Mouse (Mus musculus) neural tube, embryonic 13.5 days (tissue): ENCODE data around the gene Klhl40. TPM values are rescaled to one million over a fixed set of nuclear protein-coding genes. Genes with fewer than 3 reads are reported as not detected.

Source experiments
- ATAC-seq: fragments of 200-750 bp; cut with Nextera tagmentation; 2 replicates; pipeline ENCODE4 v1.8.0; 2017; ENCODE audit warnings: low read depth, mild to moderate bottlenecking, moderate TSS enrichment, moderate library complexity
- H3K27ac ChIP-seq: fragments of 300-500 bp; sonication (generic); replicated peaks from 2 replicates; pipeline ENCODE4 v1.5.1; 2015; ENCODE audit warnings: moderate library complexity, mild to moderate bottlenecking, inconsistent platforms
- H3K27me3 ChIP-seq: fragments of 300-500 bp; sonication (generic); 2 replicates; pipeline ENCODE4 v1.6.1; 2015; ENCODE audit warnings: mild to moderate bottlenecking, inconsistent platforms
- H3K36me3 ChIP-seq: fragments of 300-500 bp; sonication (generic); 2 replicates; pipeline ENCODE4 v1.6.1; 2015; ENCODE audit warnings: mild to moderate bottlenecking, inconsistent platforms
- H3K4me1 ChIP-seq: fragments of 300-500 bp; sonication (generic); replicated peaks from 2 replicates; pipeline ENCODE4 v1.6.1; 2015; ENCODE audit warnings: inconsistent platforms
- H3K4me2 ChIP-seq: fragments of 300-500 bp; sonication (generic); 2 replicates; pipeline ENCODE4 v1.6.1; 2015; ENCODE audit warnings: inconsistent platforms, mild to moderate bottlenecking, moderate library complexity
- H3K4me3 ChIP-seq: fragments of 300-500 bp; sonication (generic); 2 replicates; pipeline ENCODE4 v1.5.1; 2015; ENCODE audit warnings: mild to moderate bottlenecking, inconsistent platforms
- H3K9ac ChIP-seq: fragments of 300-500 bp; sonication (generic); 2 replicates; pipeline ENCODE4 v1.6.1; 2015; ENCODE audit warnings: moderate library complexity, mild to moderate bottlenecking, inconsistent platforms
- H3K9me3 ChIP-seq: fragments of 300-500 bp; sonication (generic); 2 replicates; pipeline ENCODE4 v1.6.1; 2016; ENCODE audit warnings: inconsistent platforms
- WGBS: fragments of 180-500 bp; shearing (Covaris S2); methylation state at CpG from one replicate; pipeline ENCODE4 v1.1.7; 2015; 5-methylcytosine and 5-hydroxymethylcytosine counted together
- polyA plus RNA-seq: library from polyadenylated mRNA; unstranded; fragments of >200 nt; fragmentation: Nextera tagmentation; extraction: Ambion mirVana; gene quantifications from 2 replicates; pipeline ENCODE4 v1.2.1, GENCODE M21; 2015

Klhl40 gene
- polyA plus RNA-seq: 0.95 and 2.0 TPM in 2 replicates

DNA sequence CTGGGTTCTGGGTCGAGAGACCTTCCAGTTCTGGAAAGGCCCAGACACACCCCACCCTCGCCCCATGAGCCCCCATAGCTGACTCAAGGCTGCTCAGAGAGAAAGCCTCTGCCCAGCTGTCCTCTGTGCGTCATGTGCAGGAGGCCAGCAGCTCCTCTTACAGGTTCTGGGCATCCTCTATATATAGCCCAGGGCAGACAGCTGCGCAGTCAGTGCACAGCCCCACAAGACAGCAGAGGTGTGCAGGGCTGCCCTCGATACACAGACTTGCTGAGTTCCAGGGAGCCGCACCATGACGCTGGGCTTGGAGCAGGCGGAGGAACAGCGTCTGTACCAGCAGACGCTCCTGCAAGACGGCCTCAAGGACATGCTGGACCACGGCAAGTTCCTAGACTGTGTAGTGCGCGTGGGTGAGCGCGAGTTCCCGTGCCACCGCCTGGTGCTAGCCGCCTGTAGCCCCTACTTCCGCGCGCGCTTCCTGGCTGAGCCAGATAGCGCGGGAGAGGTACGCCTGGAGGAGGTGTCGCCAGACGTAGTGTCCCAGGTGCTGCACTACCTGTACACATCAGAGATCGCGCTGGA lies at the start of gene Klhl40:
Gene Klhl40, plus strand, starts transcription at position 124 of the 582 bp plus-strand sequence.
- Histone ChIP-seq H3K27ac (no peak within 1 kb of the TSS), H3K27me3 (peaks cover 52% of the 10 kb centered on the region), H3K4me3 (peak within 1 kb of the TSS; percentile 34), H3K9ac (peak within 1 kb of the TSS; percentile 57), H3K4me1 (peaks cover 13% of the 10 kb centered on the region), H3K36me3 (no peaks in the 10 kb centered on the region), H3K4me2 (peak within 1 kb of the TSS; percentile 59), H3K9me3 (no peaks in the 10 kb centered on the region)
- 23% methylated on average over 30 of the region's 30 CpGs for WGBS
- ATAC-seq: peak; percentile 42

DNA sequence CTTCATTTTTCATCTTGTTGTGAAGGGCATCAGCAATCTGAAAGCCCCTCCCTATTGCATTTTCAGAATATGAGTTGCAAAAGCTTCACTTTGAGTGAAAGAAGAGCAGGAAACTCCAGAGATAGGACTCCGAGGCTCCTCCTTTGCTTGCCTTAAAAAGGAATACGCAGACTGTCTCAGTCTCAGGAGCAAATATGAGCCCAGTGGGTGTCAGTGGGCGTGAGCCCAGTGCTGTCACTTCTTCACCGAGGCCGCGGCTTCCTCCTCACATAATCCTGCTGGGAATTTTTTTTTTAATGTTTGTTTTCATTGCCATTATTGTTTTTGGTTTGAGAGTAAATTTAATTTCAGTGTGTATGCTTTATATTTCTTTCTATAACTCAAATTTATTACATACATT lies 36.9 kb upstream of the Klhl40 start:
- H3K9me3 ChIP-seq: no peaks in the 10 kb centered on the region
- no peak overlapping the region for H3K27ac ChIP-seq
- no peak overlapping the region for H3K4me3 ChIP-seq
- ATAC-seq: no peak
- no peaks in the 10 kb centered on the region for H3K4me1 ChIP-seq
- no peak overlapping the region for H3K4me2 ChIP-seq
- H3K36me3 ChIP-seq: peaks cover 56% of the 10 kb centered on the region
- no peaks in the 10 kb centered on the region for H3K27me3 ChIP-seq
- H3K9ac ChIP-seq: no peak overlapping the region
- WGBS: 86% methylated on average over 6 of the region's 6 CpGs

DNA sequence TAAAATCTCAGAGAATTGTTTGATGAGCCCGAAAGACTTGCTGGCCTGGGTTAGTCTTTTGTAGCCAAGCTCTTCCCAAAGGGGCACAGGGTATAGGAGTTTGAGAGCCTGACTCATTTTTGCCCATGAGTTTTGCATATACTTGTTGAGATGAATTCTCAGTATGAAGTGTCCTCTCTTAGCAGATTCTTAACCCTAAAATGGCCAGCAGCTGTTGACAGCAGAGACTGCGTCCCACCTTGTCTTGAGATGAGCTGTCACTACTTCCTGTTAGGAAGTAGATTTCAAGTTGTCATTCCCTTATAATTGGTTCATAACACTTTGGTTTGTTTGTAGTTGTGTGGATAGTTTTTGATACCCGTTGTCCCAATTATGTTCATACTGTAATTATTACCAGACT lies 36.2 kb upstream of the Klhl40 start:
- Histone ChIP-seq H3K4me3 (no peak overlapping the region), H3K27ac (no peak overlapping the region), H3K4me2 (no peak overlapping the region), H3K4me1 (no peaks in the 10 kb centered on the region), H3K36me3 (peaks cover 59% of the 10 kb centered on the region), H3K9ac (no peak overlapping the region), H3K9me3 (no peaks in the 10 kb centered on the region), H3K27me3 (no peaks in the 10 kb centered on the region)
- ATAC-seq: no peak
- WGBS: 95% methylated on average over 3 of the region's 3 CpGs

DNA sequence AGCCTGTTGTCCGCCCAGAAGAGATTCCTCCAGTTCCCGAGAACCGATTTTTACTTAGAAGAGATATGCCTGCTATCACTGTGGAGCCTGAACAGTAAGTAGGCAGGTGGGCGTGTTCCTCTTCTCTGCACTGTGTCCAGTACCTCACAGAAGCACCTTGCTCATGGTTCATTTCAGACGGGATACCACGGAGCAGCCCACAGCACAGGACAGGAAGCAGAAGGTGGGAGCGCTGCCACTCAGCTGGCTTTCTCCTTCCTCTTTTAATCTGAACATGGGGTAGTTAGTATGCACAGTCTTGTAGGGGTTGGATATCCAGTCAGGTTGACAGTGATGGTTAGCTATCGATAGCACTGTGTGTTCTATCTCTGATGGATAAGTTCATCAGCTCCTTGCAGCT lies 33.4 kb upstream of the Klhl40 start:
- no peaks in the 10 kb centered on the region for H3K27me3 ChIP-seq
- H3K27ac ChIP-seq: no peak overlapping the region
- ATAC-seq: no peak
- 94% methylated on average over 8 of the region's 8 CpGs for WGBS
- peaks cover 82% of the 10 kb centered on the region for H3K36me3 ChIP-seq
- H3K4me1 ChIP-seq: no peaks in the 10 kb centered on the region
- no peak overlapping the region for H3K4me3 ChIP-seq
- H3K4me2 ChIP-seq: no peak overlapping the region
- H3K9me3 ChIP-seq: no peaks in the 10 kb centered on the region
- no peak overlapping the region for H3K9ac ChIP-seq

DNA sequence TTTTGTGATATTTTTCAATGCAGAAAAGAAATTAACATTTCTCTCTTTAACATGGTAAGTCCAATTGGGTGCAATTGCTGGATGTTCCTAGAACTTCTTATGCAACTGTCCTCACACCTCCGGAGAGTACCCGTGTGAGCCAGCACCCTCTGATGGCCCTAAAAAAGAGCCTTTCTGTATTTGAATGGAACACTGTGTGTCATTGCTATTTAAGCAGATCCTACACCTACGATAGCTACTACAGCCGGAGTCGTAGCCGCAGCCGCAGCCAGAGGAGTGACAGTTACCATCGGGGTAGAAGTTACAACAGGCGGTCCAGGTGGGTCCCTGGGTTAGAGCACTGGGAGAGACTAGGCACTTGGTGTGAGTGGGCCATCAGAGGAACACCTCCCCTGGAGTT lies 24.6 kb upstream of the Klhl40 start:
- ATAC-seq: no peak
- no peak overlapping the region for H3K9ac ChIP-seq
- H3K36me3 ChIP-seq: peaks cover 87% of the 10 kb centered on the region
- no peaks in the 10 kb centered on the region for H3K9me3 ChIP-seq
- 97% methylated on average over 9 of the region's 9 CpGs for WGBS
- H3K4me1 ChIP-seq: peaks cover 4% of the 10 kb centered on the region
- H3K4me3 ChIP-seq: no peak overlapping the region
- H3K4me2 ChIP-seq: no peak overlapping the region
- H3K27me3 ChIP-seq: no peaks in the 10 kb centered on the region
- H3K27ac ChIP-seq: no peak overlapping the region

DNA sequence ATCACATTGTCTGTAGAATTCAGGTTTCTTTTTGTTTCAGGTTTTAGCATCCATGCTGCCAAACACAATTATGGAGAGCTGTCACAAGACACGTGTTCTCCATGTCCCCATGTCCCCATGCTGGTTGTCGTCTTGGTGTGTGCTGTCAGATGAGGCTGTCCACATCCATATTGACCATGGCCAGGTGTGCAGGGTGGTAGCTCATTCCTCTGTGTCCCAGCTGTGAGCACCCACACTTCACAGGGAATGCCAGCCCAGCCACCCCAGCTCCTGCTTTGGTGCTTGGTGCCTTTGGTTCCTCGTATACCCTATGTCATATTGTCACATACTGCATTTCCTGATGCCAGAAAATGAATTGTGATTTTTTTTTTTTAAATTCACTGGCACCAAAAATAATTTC lies 22.8 kb upstream of the Klhl40 start:
- no peaks in the 10 kb centered on the region for H3K27me3 ChIP-seq
- WGBS: 91% methylated on average over 3 of the region's 3 CpGs
- no peak overlapping the region for H3K9ac ChIP-seq
- no peak for ATAC-seq
- H3K36me3 ChIP-seq: peaks cover 68% of the 10 kb centered on the region
- no peak overlapping the region for H3K27ac ChIP-seq
- no peaks in the 10 kb centered on the region for H3K9me3 ChIP-seq
- peaks cover 19% of the 10 kb centered on the region for H3K4me1 ChIP-seq
- H3K4me2 ChIP-seq: no peak overlapping the region
- no peak overlapping the region for H3K4me3 ChIP-seq

DNA sequence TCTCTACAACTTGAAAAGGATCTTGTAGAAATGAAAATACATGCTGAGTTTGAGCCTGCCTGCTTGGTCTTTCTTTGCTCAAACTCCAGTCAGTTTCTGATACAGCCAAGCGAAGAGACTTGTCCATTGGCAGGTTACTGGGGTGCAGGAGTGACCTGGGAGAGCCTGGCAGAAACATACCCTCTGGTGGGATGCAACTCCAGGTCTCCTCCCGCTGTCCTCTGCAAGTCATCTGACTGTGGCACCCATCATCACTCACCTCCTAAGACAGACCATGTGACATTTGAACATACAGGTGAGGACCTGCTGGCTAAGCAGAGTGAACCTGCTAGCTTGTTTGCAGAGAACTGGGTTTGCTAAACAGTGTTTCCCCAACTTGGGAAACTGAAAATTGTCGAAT lies 20.6 kb upstream of the Klhl40 start:
- no peak overlapping the region for H3K4me3 ChIP-seq
- no peaks in the 10 kb centered on the region for H3K9me3 ChIP-seq
- H3K4me1 ChIP-seq: peaks cover 34% of the 10 kb centered on the region
- H3K4me2 ChIP-seq: no peak overlapping the region
- H3K9ac ChIP-seq: no peak overlapping the region
- peaks cover 47% of the 10 kb centered on the region for H3K36me3 ChIP-seq
- no peak overlapping the region for H3K27ac ChIP-seq
- WGBS: 86% methylated on average over 3 of the region's 3 CpGs
- ATAC-seq: no peak
- H3K27me3 ChIP-seq: no peaks in the 10 kb centered on the region

DNA sequence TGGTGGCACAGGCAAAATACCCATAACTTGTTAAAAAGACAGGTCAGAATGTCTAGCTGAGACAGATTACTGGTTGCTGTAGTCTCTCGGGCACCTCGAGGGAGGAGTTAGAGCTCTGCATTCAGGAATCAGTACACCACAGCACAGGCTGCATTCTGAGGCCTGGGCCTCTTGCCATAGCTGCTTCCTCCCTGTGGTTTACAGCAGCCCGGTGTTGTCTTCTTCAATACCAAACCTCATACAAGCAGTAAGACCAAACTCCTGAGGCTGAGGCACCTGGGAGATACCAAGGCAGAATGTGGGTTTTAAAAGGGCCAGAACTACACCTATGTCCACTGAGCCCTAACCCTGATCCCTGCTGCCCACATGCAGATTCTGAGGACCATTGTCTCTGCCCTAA lies 20.0 kb upstream of the Klhl40 start:
- Histone ChIP-seq H3K27me3 (no peaks in the 10 kb centered on the region), H3K27ac (peak overlapping the region; percentile 46; the same call in 1 of the 2 replicates), H3K9me3 (no peaks in the 10 kb centered on the region), H3K9ac (0 out of 2 replicates have a peak overlapping the region, but pooled peaks have one; percentile 97), H3K4me3 (no peak overlapping the region), H3K36me3 (peaks cover 43% of the 10 kb centered on the region), H3K4me1 (peaks cover 41% of the 10 kb centered on the region), H3K4me2 (peak overlapping the region; percentile 87; the same call in 1 of the 2 replicates)
- 76% methylated on average over 3 of the region's 3 CpGs for WGBS
- ATAC-seq: no peak

DNA sequence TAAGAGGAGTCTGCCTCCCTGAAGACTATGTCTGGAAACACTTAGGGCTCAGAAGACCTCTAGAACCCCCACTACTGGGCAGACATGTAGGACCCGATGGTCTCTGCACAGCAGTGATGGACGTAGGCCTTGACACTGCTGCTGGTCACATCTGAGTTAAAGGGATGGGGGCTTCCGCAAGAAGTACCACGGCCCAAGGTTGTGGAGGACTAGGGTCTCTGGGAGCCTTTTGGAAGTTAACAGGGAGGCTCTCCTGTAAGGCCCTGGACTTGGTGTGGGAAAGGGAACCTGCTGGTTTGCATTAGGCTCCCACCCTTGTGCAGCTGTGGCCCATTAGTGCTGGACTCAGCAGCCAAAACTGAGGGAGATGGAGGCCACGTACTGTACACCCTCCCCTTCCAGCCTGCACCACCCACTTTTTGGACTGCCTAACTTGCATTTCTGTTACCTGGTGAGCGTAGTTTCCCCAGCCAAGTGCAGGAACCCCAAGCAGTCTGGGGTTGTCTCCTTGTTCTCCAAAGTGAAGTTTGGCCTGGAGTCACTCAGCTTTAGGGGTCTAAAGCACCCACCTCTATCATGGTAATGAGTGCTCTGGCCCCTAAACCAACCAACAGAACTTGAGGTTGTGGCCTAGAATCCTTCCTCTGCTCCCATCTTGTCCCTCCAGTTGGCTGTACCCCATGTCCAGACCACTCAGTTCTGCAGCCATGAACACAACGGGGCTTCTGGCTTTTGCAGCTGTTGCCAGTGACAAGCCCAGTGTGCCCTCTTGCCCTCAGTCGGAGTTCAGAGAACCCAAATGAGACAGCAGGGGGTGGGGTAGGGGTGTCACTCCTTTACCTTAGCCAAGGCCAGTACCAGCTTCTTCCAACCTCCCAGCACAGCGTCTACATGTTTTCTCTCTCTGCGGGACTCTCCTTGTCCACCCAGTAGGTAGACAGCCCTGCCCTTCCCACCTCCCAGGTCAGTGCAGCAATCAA lies 19.3 kb upstream of the Klhl40 start:
- 57% methylated on average over 10 of the region's 10 CpGs for WGBS
- Histone ChIP-seq H3K36me3 (peaks cover 45% of the 10 kb centered on the region), H3K9me3 (no peaks in the 10 kb centered on the region), H3K9ac (peak overlapping the region; percentile 97), H3K4me1 (peaks cover 43% of the 10 kb centered on the region), H3K27ac (peak overlapping the region; percentile 92; the same call in 1 of the 2 replicates), H3K4me2 (peak overlapping the region; percentile 87), H3K27me3 (no peaks in the 10 kb centered on the region), H3K4me3 (peak overlapping the region; percentile 91)
- no peak for ATAC-seq

DNA sequence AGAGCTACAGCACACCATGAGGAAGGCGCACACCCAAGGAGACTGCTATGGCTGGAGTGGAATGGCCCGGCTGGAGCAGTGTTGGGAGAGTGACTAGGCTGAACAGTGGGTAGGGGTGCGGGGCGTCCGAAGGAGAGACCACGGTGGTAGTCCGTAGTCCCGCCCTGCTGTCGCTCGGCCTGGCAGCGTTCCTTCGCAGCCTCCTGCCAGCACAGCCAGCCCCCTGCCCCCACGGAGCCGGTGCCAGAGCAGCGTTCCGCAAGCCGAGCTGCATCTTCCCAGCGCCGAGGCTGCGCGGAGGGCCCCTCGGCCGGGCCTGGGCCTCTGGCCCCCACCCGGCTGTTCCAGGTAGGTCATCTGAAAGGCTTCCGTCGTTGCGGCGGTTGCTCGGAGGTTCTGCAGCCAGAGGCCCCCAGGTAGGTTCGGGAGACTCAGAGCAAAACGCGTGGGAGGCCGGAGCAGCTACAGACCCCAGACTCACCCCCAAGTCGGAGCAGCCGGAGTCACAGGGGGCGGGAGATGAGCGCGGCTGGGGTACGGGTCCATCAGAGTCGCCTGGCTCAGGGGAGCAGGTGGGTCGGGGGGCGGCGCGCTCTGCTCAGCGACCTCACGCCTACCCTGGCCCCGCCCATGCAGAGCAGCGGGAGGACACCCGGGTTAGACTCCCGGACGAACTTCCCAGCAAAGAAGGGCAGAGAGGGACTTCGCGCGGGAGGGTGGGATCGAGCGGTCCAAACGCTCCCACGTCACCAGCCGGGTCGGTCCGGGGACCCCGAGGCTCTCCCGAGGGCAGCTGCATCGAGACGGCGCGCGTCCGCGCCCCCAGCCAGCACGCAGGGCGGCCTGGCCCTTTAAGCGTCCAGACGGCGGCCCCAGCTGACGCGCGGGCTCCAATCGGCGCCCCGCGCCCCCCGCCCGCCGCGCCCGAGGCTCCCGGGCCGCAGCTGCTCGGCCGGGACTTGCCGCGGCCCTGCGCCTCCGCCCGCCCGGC lies 18.0 kb upstream of the Klhl40 start, which contains the start of gene Zfp651:
Gene Zfp651, plus strand, starts transcription at position 240 of the 991 bp plus-strand sequence.
- peaks cover 47% of the 10 kb centered on the region for H3K36me3 ChIP-seq
- peak within 1 kb of the TSS; percentile 91 for H3K4me3 ChIP-seq
- no peaks in the 10 kb centered on the region for H3K27me3 ChIP-seq
- H3K9me3 ChIP-seq: no peaks in the 10 kb centered on the region
- peak within 1 kb of the TSS; percentile 87 for H3K4me2 ChIP-seq
- H3K4me1 ChIP-seq: peaks cover 43% of the 10 kb centered on the region
- H3K27ac ChIP-seq: peak within 1 kb of the TSS; percentile 92
- peak; percentile 83 for ATAC-seq
- peak within 1 kb of the TSS; percentile 97 for H3K9ac ChIP-seq
- WGBS: under 1% methylated on average over 96 of the region's 97 CpGs

DNA sequence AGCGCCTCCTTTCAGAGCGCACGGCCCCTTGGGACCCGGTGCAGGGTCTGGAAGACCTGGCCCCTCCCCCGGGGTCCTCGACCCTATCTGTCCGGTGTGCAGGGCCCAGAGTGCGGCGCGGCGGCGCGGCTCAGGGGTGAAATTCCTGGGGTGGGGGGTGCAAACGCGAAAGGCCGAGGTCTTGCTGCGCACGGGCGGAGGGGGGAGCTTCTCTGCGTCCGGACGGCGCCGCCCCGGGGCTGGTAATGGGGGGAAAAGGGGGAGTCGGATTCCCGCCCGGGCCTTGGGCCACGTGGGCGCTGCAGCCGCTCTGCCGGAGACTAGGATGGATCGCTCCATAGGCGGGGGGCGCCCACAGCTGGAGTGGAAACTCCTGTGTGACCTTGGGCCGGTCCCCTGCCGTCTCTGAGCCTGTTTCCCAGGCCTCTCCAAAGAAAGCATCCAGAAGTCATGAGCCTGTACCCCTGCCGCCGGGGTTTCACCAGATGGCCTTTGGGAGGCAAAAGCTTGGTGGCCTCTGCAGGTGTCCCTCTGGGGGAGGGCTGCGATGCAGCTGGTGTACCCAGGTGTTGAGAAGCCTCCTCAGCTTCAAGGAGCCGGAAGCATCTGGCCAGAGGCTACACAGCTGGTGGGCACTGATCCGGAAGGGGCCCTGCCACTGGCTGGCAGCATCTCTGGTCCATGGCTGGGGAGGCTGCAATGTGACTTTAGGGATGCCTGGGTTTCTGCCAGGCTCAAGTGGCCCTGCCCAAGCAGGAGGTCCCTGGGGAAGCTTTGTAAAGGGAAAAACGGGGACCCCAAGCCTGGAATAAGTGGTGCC lies 16.9 kb upstream of the Klhl40 start:
- peaks cover 47% of the 10 kb centered on the region for H3K36me3 ChIP-seq
- ATAC-seq: peak; percentile 42

More for the DNA sequence above, 16.9 kb upstream of the Klhl40 start:
- H3K4me3 ChIP-seq: peak overlapping the region; percentile 91
- no peaks in the 10 kb centered on the region for H3K27me3 ChIP-seq
- no peaks in the 10 kb centered on the region for H3K9me3 ChIP-seq
- peaks cover 43% of the 10 kb centered on the region for H3K4me1 ChIP-seq
- WGBS: under 1% methylated on average over 43 of the region's 43 CpGs
- H3K4me2 ChIP-seq: peak overlapping the region; percentile 87
- peak overlapping the region; percentile 92 for H3K27ac ChIP-seq
- H3K9ac ChIP-seq: peak overlapping the region; percentile 97
